ENCODE assay signal across 9 mouse cellular contexts in the genomic region with DNA sequence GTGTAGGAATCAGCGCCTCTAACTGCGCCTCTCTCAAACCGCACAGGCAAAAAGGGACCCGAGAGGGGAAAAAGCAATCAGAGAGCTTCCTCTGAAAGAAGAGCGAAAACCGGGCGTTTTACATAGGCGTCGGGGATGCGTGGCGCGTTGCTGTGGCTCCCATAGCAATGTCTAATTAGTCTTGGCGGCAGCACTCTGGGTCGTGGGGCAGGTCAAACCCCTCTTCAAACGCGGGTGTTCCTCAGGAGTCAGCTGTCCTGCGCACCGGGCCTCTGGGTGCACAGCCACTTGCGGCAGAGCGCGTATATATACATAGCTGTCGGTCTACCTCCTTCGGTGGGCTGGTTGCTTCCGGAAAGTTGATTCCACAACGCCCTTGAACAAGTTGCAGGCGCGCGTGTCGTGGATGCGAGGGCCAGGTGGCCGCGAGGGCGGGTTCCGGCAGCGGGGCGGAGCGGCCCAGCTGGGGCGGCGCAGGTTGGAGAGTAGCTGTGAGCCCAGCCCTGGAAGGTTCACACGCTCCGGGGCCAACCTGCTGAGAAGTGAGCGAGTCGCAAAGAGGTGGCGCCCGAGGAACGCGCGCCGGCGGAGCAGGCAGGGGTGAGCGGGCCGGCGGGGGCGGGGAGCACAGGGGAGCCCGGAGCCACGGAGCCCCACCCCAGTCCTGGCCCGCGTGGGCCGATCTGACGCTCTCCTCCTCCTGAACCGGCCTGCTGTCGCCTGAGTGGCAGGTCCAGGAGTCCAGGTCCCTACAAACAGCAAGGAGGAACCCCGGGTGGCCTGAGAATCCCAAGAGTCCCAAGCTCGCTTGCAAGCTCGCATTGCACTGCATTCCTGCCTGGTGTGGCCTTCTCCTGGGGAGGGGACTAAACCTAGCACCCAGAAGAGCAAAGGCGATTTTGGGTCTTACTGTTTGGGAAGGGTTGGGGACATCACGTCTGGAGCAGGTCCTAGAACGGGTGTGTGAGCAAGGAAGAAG. TPM values are rescaled to one million over a fixed set of nuclear protein-coding genes. Genes with fewer than 3 reads are reported as not detected.
A peak's percentile ranks its signal among the peaks of the same experiment; 100 is the strongest.
DNase-seq lines count a peak whose midpoint lies in the region; ATAC-seq lines count a peak whose summit lies in the region.
"Had no signal": no experiment of that assay in that cellular context is flagged by ENCODE, and none has a peak within 500 bp of the region (broad histone marks: within the 10 kb centered on the region; RNA-seq: fewer than 3 reads in every experiment).

A gene (minus strand): TSS at position 597 of the 979 bp plus-strand sequence.

- peak within 1 kb of the TSS; percentile 93 for H3K4me2 ChIP-seq in intestine, embryonic 15.5 days (replicated peaks)
- peak within 1 kb of the TSS; percentile 81 for H3K4me2 ChIP-seq in limb, embryonic 11.5 days (ENCODE audit: low read depth, severe bottlenecking)
- peak within 1 kb of the TSS; percentile 83 for H3K4me2 ChIP-seq in midbrain, embryonic 11.5 days
- peak within 1 kb of the TSS; percentile 94 for H3K4me2 ChIP-seq in stomach, embryonic 14.5 days (replicated peaks; ENCODE audit: low read depth, low read length)

- peak; percentile 94 for ATAC-seq in intestine, embryonic 15.5 days
- ATAC-seq in limb, embryonic 11.5 days (ENCODE audit: insufficient number of reproducible peaks, low FRiP score, low TSS enrichment, low read depth), result peak; percentile 72
- ATAC-seq in midbrain, embryonic 11.5 days (ENCODE audit: low FRiP score), result peak; percentile 86
- ATAC-seq in stomach, embryonic 14.5 days (ENCODE audit: insufficient number of reproducible peaks, insufficient read depth, low FRiP score, low read depth), result peak; percentile 83
- ATAC-seq in monocyte, adult 5-6 weeks (replicated peaks; ENCODE audit: insufficient number of reproducible peaks, low FRiP score, low TSS enrichment, poor library complexity, severe bottlenecking), result no peak

- peaks cover 12% of the 10 kb centered on the region for H3K4me1 ChIP-seq in intestine, embryonic 15.5 days (replicated peaks)
- H3K4me1 ChIP-seq in limb, embryonic 11.5 days (ENCODE audit: control insufficient read depth, insufficient read depth, low read length), result 0 out of 2 replicates have a peak, but pooled peaks cover 6% of the 10 kb centered on the region
- peaks cover 3% of the 10 kb centered on the region for H3K4me1 ChIP-seq in midbrain, embryonic 11.5 days (ENCODE audit: control insufficient read depth, insufficient read depth, low read length)
- peaks cover 12% of the 10 kb centered on the region; the same call in 1 of the 2 replicates for H3K4me1 ChIP-seq in stomach, embryonic 14.5 days (ENCODE audit: control insufficient read depth, insufficient read depth, low read length)

- DNase-seq in adrenal gland, adult 2 months, result peak; percentile 78
- DNase-seq in embryo, embryonic 10.5 days (ENCODE audit: low spot score), result peak; percentile 69
- DNase-seq in gastrocnemius, postnatal 4 days (ENCODE audit: low spot score in 2 of 2), result peak; percentile 42 to 57
- peak; percentile 76 for DNase-seq in limb, embryonic 11.5 days (ENCODE audit: low spot score)
- peak; percentile 96 for DNase-seq in midbrain, embryonic 11.5 days (ENCODE audit: low spot score, missing footprints)

- H3K27me3 ChIP-seq in intestine, embryonic 15.5 days (replicated peaks), result peaks cover 42% of the 10 kb centered on the region
- peaks cover 25% of the 10 kb centered on the region for H3K27me3 ChIP-seq in limb, embryonic 11.5 days (ENCODE audit: control insufficient read depth, insufficient read depth, low read length)
- peaks cover 37% of the 10 kb centered on the region for H3K27me3 ChIP-seq in midbrain, embryonic 11.5 days (ENCODE audit: control insufficient read depth, insufficient read depth, low read length)
- H3K27me3 ChIP-seq in stomach, embryonic 14.5 days (ENCODE audit: control insufficient read depth, insufficient read depth, low read length), result 0 out of 2 replicates have a peak, but pooled peaks cover 8% of the 10 kb centered on the region

- under 1% methylated on average over 68 of the region's 68 CpGs for WGBS in intestine, embryonic 15.5 days
- WGBS in limb, embryonic 11.5 days, result under 1% methylated on average over 63 of the region's 68 CpGs
- under 1% methylated on average over 66 of the region's 68 CpGs for WGBS in midbrain, embryonic 11.5 days
- WGBS in stomach, embryonic 14.5 days, result under 1% methylated on average over 63 of the region's 68 CpGs

- H3K4me3 ChIP-seq in intestine, embryonic 15.5 days (replicated peaks), result peak within 1 kb of the TSS; percentile 44
- peak within 1 kb of the TSS; percentile 41 for H3K4me3 ChIP-seq in limb, embryonic 11.5 days (ENCODE audit: low read depth, low read length)
- H3K4me3 ChIP-seq in midbrain, embryonic 11.5 days (ENCODE audit: low read depth, low read length), result peak within 1 kb of the TSS; percentile 44
- H3K4me3 ChIP-seq in stomach, embryonic 14.5 days (ENCODE audit: low read depth, low read length), result peak within 1 kb of the TSS; percentile 44
- H3K4me3 ChIP-seq: erythroblast, embryonic 14.5 days had no signal

- H3K27ac ChIP-seq in intestine, embryonic 15.5 days, result no peak within 1 kb of the TSS
- no peak within 1 kb of the TSS for H3K27ac ChIP-seq in limb, embryonic 11.5 days (replicated peaks; ENCODE audit: low read depth, low read length)
- H3K27ac ChIP-seq in midbrain, embryonic 11.5 days (ENCODE audit: low read depth, low read length), result no peak within 1 kb of the TSS
- no peak within 1 kb of the TSS for H3K27ac ChIP-seq in stomach, embryonic 14.5 days (ENCODE audit: low read length)

- no peaks in the 10 kb centered on the region for H3K9me3 ChIP-seq in intestine, embryonic 15.5 days
- no peaks in the 10 kb centered on the region for H3K9me3 ChIP-seq in limb, embryonic 11.5 days (ENCODE audit: control insufficient read depth, low read length)
- no peaks in the 10 kb centered on the region for H3K9me3 ChIP-seq in midbrain, embryonic 11.5 days (ENCODE audit: control insufficient read depth, low read length)
- no peaks in the 10 kb centered on the region for H3K9me3 ChIP-seq in stomach, embryonic 14.5 days (ENCODE audit: control insufficient read depth, low read depth, low read length)

- H3K36me3 ChIP-seq in intestine, embryonic 15.5 days, result no peaks in the 10 kb centered on the region
- no peaks in the 10 kb centered on the region for H3K36me3 ChIP-seq in limb, embryonic 11.5 days (ENCODE audit: control insufficient read depth, insufficient read depth, low read length)
- H3K36me3 ChIP-seq in midbrain, embryonic 11.5 days (ENCODE audit: control insufficient read depth, insufficient read depth, low read length), result no peaks in the 10 kb centered on the region
- no peaks in the 10 kb centered on the region for H3K36me3 ChIP-seq in stomach, embryonic 14.5 days (ENCODE audit: control insufficient read depth, insufficient read depth, low read length)

- peak within 1 kb of the TSS; percentile 19 for H3K9ac ChIP-seq in intestine, embryonic 15.5 days
- no peak within 1 kb of the TSS; the same call in 1 of the 2 replicates for H3K9ac ChIP-seq in limb, embryonic 11.5 days (ENCODE audit: low read length)
- peak within 1 kb of the TSS; percentile 52 for H3K9ac ChIP-seq in midbrain, embryonic 11.5 days (ENCODE audit: low read length)
- H3K9ac ChIP-seq in stomach, embryonic 14.5 days (replicated peaks; ENCODE audit: low read depth, low read length), result peak within 1 kb of the TSS; percentile 21; the same call in 1 of the 2 replicates

RNA-seq across cellular contexts. Expression of the gene that starts here (rescaled TPM):
- under 1 TPM in 1 of 2 experiments, not detected in 1; 0.93 TPM for total RNA-seq in adrenal gland, adult 2 months (2021)
- 0.27 and 0.55 TPM in 2 replicates for polyA plus RNA-seq in adrenal gland, adult 2 months (2012; rRNA removed)
- total RNA-seq in gastrocnemius, postnatal 4 days (2021), result 1 to 10 TPM; 1.6 to 1.8 TPM
- 0.83 and 1.1 TPM in 2 replicates for polyA plus RNA-seq in intestine, embryonic 15.5 days (2015; fragmentation: Nextera tagmentation; extraction: Ambion mirVana)
- 1.3 and 2.3 TPM in 2 replicates for polyA plus RNA-seq in limb, embryonic 11.5 days (2014; fragmentation: Nextera tagmentation; extraction: Ambion mirVana)
- 0.25 and 0.39 TPM in 2 replicates for polyA plus RNA-seq in midbrain, embryonic 11.5 days (2014; fragmentation: Nextera tagmentation; extraction: Ambion mirVana)
- polyA plus RNA-seq in stomach, embryonic 14.5 days (2014; fragmentation: Nextera tagmentation; extraction: Ambion mirVana), result 3.0 and 4.0 TPM in 2 replicates
- not detected in 3 replicates for total RNA-seq in monocyte, adult 5-6 weeks (2017)
- polyA plus RNA-seq: erythroblast, embryonic 14.5 days had no signal

Comparison
In these comparisons a context has a peak if more than half of its experiments do, and no peak if none do; other contexts are left out.
1. Peak in DNase-seq in adrenal gland, adult 2 months; RNA of the gene not detected or under 1 TPM.
2. Peak in DNase-seq, ATAC-seq, H3K4me3 ChIP-seq, H3K9ac ChIP-seq and H3K4me2 ChIP-seq in midbrain, embryonic 11.5 days; RNA of the gene not detected or under 1 TPM.